ENCODE assay signal across 16 mouse cellular contexts in the genomic region with DNA sequence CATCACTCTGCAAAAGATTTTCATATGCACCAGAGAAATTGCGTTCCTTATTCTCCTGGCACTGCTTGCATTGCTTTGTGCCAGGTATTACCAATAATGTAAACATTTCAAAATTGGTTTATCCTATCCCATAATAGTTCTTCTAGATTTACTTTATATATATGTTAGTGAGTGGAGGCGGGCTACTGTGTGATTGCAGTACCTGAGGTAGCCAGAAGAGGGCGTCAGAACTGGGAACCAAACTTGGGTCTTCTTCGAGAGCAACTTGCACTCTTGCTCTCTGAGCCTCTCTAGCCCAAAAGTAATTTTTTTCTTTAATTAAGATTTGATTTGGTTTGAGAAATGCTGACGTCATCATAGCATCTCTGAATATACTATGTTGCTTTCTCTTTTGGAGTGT.
DNase-seq lines count a peak whose midpoint lies in the region; ATAC-seq and TF ChIP-seq lines count a peak whose summit lies in the region.
"Had no signal": no experiment of that assay in that cellular context is flagged by ENCODE, and none has a peak within 500 bp of the region (broad histone marks: within the 10 kb centered on the region; RNA-seq: fewer than 3 reads in every experiment).

No protein-coding gene starts in this region.

- H3K36me3 ChIP-seq in kidney, adult 2 months (ENCODE audit: control insufficient read depth, insufficient read depth, low read length): no peaks in the 10 kb centered on the region
- H3K36me3 ChIP-seq in lung, embryonic 14.5 days (ENCODE audit: insufficient read depth): no peaks in the 10 kb centered on the region
- no peaks in the 10 kb centered on the region for H3K36me3 ChIP-seq in ES-E14 (ENCODE audit: control insufficient read depth, insufficient read depth, low read length, poor library complexity, severe bottlenecking)
- H3K36me3 ChIP-seq in small intestine, adult 2 months (ENCODE audit: control insufficient read depth, insufficient read depth, low read length): no peaks in the 10 kb centered on the region
- H3K36me3 ChIP-seq: embryonic facial prominence, embryonic 13.5 days; heart, embryonic 15.5 days; hindbrain, embryonic 10.5 days; neural tube, embryonic 12.5 days had no signal

- no peak overlapping the region for H3K4me3 ChIP-seq in kidney, adult 2 months (ENCODE audit: insufficient read depth, low read depth, low read length)
- no peak overlapping the region for H3K4me3 ChIP-seq in lung, embryonic 14.5 days (ENCODE audit: low read depth, low read length)
- no peak overlapping the region for H3K4me3 ChIP-seq in ES-E14 (ENCODE audit: insufficient read depth in 1 of 2, low read depth in 1 of 2, low read length in 2 of 2, poor library complexity in 1 of 2, severe bottlenecking in 1 of 2)
- H3K4me3 ChIP-seq in small intestine, adult 2 months (ENCODE audit: low read depth, low read length): no peak overlapping the region
- H3K4me3 ChIP-seq: embryonic facial prominence, embryonic 13.5 days; heart, embryonic 15.5 days; hindbrain, embryonic 10.5 days; neural tube, embryonic 12.5 days had no signal

- H3K4me1 ChIP-seq in kidney, adult 2 months (ENCODE audit: control insufficient read depth, insufficient read depth, low read length): no peaks in the 10 kb centered on the region
- no peaks in the 10 kb centered on the region for H3K4me1 ChIP-seq in lung, embryonic 14.5 days (ENCODE audit: insufficient read depth)
- no peaks in the 10 kb centered on the region for H3K4me1 ChIP-seq in ES-E14 (ENCODE audit: control insufficient read depth in 2 of 2, insufficient read depth in 2 of 2, low read length in 2 of 2, poor library complexity in 1 of 2)
- no peaks in the 10 kb centered on the region for H3K4me1 ChIP-seq in small intestine, adult 2 months (ENCODE audit: control insufficient read depth, insufficient read depth, insufficient read length, low read length)
- H3K4me1 ChIP-seq: neural tube, embryonic 12.5 days had no signal

- no peak for DNase-seq in kidney, adult 2 months
- DNase-seq in kidney, adult 18-20 months: no peak
- DNase-seq in lung, embryonic 14.5 days: no peak
- DNase-seq in lung, postnatal 36 days: no peak
- peak; percentile 22 for DNase-seq in ES-E14 (ENCODE audit: low read depth, low spot score)
- no peak for DNase-seq in Muller cell, postnatal 12 days (ENCODE audit: inconsistent ontology term)
- DNase-seq: cerebellum, adult 9-11 months; heart, adult 18-20 months; kidney, postnatal 10 days; lung, postnatal 14 days had no signal

- H3K9me3 ChIP-seq in lung, embryonic 14.5 days (ENCODE audit: low read depth, low read length): no peaks in the 10 kb centered on the region
- no peaks in the 10 kb centered on the region for H3K9me3 ChIP-seq in ES-E14 (ENCODE audit: control insufficient read depth, insufficient read depth, low read depth, low read length)
- H3K9me3 ChIP-seq: embryonic facial prominence, embryonic 13.5 days; heart, embryonic 15.5 days; hindbrain, embryonic 10.5 days; neural tube, embryonic 12.5 days had no signal

- in situ Hi-C loops in ES-E14 (cut with MboI; ENCODE audit: low sequenced_read_pairs in 2 of 2, unreplicated experiment in 2 of 2): no loop called here

- no peaks in the 10 kb centered on the region for H3K27me3 ChIP-seq in kidney, adult 2 months (replicated peaks; ENCODE audit: control insufficient read depth, insufficient read depth, low read length)
- no peaks in the 10 kb centered on the region for H3K27me3 ChIP-seq in lung, embryonic 14.5 days (ENCODE audit: insufficient read depth, low read length)
- no peaks in the 10 kb centered on the region for H3K27me3 ChIP-seq in small intestine, adult 2 months (ENCODE audit: control insufficient read depth, insufficient read depth, low read length)
- H3K27me3 ChIP-seq: embryonic facial prominence, embryonic 13.5 days; heart, embryonic 15.5 days; neural tube, embryonic 12.5 days had no signal

- no peak overlapping the region for H3K4me2 ChIP-seq in lung, embryonic 14.5 days
- H3K4me2 ChIP-seq: embryonic facial prominence, embryonic 13.5 days; heart, embryonic 15.5 days; neural tube, embryonic 12.5 days had no signal

- peak; percentile 28; the same call in 1 of the 2 replicates for TF ChIP-seq CTCF in kidney, adult 2 months (conservative IDR thresholded peaks at IDR 0.05; ENCODE audit: insufficient read depth, insufficient read length, low read depth, low read length)
- 0 out of 2 replicates have a peak, but pooled peaks have one; percentile 35 for TF ChIP-seq CTCF in lung, embryonic 14.5 days (IDR thresholded peaks at IDR 0.05; ENCODE audit: low read depth)
- peak; percentile 29; the same call in 1 of the 2 replicates for TF ChIP-seq CTCF in small intestine, adult 2 months (IDR thresholded peaks at IDR 0.05; ENCODE audit: extremely low read depth, insufficient read length, insufficient replicate concordance, low read depth, low read length)

- no peak overlapping the region for H3K27ac ChIP-seq in kidney, adult 2 months (ENCODE audit: insufficient read depth, low read depth, low read length)
- no peak overlapping the region for H3K27ac ChIP-seq in lung, embryonic 14.5 days (ENCODE audit: low read depth)
- H3K27ac ChIP-seq in ES-E14 (ENCODE audit: insufficient read depth, low read depth, low read length, poor library complexity, severe bottlenecking): no peak overlapping the region
- no peak overlapping the region for H3K27ac ChIP-seq in small intestine, adult 2 months (ENCODE audit: insufficient read depth, low read depth, low read length)
- H3K27ac ChIP-seq: embryonic facial prominence, embryonic 13.5 days; heart, embryonic 15.5 days; hindbrain, embryonic 10.5 days; neural tube, embryonic 12.5 days had no signal

- TF ChIP-seq POLR2A in kidney, adult 2 months (IDR thresholded peaks at IDR 0.05; ENCODE audit: low read depth, low read length): no peak
- no peak for TF ChIP-seq POLR2A in small intestine, adult 2 months (IDR thresholded peaks at IDR 0.05; ENCODE audit: low read depth, low read length)

- no peak for ATAC-seq in lung, embryonic 14.5 days (ENCODE audit: insufficient read depth)
- ATAC-seq: inflammation-experienced regulatory T-cells, adult 6 months had no signal

- no peak overlapping the region for H3K9ac ChIP-seq in lung, embryonic 14.5 days
- no peak overlapping the region for H3K9ac ChIP-seq in ES-E14 (ENCODE audit: insufficient read depth, low read depth, low read length, poor library complexity, severe bottlenecking)
- H3K9ac ChIP-seq: embryonic facial prominence, embryonic 13.5 days; heart, embryonic 15.5 days; neural tube, embryonic 12.5 days had no signal

- WGBS in kidney, adult 2 months: 79% methylated on average over 5 of the region's 5 CpGs
- 72% methylated on average over 5 of the region's 5 CpGs for WGBS in lung, embryonic 14.5 days
- WGBS in small intestine, adult 2 months: 70% methylated on average over 5 of the region's 5 CpGs

TF ChIP-seq in ES-E14, 5 proteins besides CTCF, POLR2A, EP300 and RAD21:
- TF ChIP-seq ZNF384 (IDR thresholded peaks at IDR 0.05; ENCODE audit: low read depth, low read length) (no peak), HCFC1 (IDR thresholded peaks at IDR 0.05; ENCODE audit: borderline replicate concordance, insufficient read depth, low read length) (no peak), ZC3H11A (IDR thresholded peaks at IDR 0.05; ENCODE audit: borderline replicate concordance, low read depth, low read length) (no peak), CHD2 (IDR thresholded peaks at IDR 0.05; ENCODE audit: low read depth, low read length) (no peak), MAFK (IDR thresholded peaks at IDR 0.05; ENCODE audit: insufficient read depth, low read depth, low read length) (no peak)
